Comparison of ENCODE assay signal across 20 mouse cellular contexts in the genomic region with DNA sequence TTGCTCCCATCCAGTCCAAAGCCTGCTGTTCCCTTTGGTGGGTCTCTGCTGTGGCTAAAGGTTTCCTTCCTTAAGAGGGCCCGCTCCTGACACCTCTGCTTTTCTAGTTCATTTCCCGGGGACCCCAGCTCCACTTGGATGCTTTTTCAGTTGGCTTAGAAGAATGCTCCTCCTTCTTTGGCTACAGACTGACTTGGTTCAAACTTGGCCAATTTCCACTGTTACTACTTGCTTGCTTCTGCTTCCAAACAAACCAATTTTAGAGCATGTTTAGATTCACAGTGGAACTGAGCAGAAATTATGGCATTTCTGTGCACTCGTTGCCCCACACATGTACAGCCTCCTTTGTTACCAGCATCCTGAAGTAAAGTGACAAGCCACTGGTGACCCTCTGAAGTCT.
"Had no signal": no experiment of that assay in that cellular context is flagged by ENCODE, and none has a peak within 500 bp of the region (broad histone marks: within the 10 kb centered on the region; RNA-seq: fewer than 3 reads in every experiment).

No protein-coding gene starts in this region.

- H3K4me3 ChIP-seq: liver, embryonic 13.5 days; liver, embryonic 15.5 days; lung, embryonic 15.5 days; midbrain, embryonic 10.5 days; midbrain, embryonic 12.5 days; myocyte; neural tube, embryonic 13.5 days; neural tube, embryonic 15.5 days had no signal

- H3K27me3 ChIP-seq: liver, embryonic 13.5 days; liver, embryonic 15.5 days; lung, embryonic 15.5 days; neural tube, embryonic 13.5 days; neural tube, embryonic 15.5 days had no signal

- H3K36me3 ChIP-seq: liver, embryonic 13.5 days; liver, embryonic 15.5 days; lung, embryonic 15.5 days; neural tube, embryonic 15.5 days had no signal

- H3K4me1 ChIP-seq: liver, embryonic 13.5 days; liver, embryonic 15.5 days; lung, embryonic 15.5 days had no signal

- H3K27ac ChIP-seq: liver, embryonic 13.5 days; liver, embryonic 15.5 days; lung, embryonic 15.5 days; midbrain, embryonic 10.5 days; midbrain, embryonic 12.5 days; neural tube, embryonic 15.5 days had no signal

- ATAC-seq: midbrain, embryonic 16.5 days had no signal

- H3K4me2 ChIP-seq: liver, embryonic 13.5 days; liver, embryonic 15.5 days; lung, embryonic 15.5 days; midbrain, embryonic 12.5 days; neural tube, embryonic 13.5 days; neural tube, embryonic 15.5 days had no signal

- DNase-seq: liver, embryonic 13.5 days; lung, postnatal 14 days; lung, postnatal 4 days; midbrain, embryonic 14.5 days; retina, postnatal 1 day; right cerebral cortex, adult 18-20 months; right cerebral cortex, postnatal 25 days; right cerebral cortex, postnatal 4 days; spleen, adult 18-20 months; thymus, adult 18-20 months; thymus, postnatal 14 days; thymus, postnatal 36 days had no signal

- H3K9ac ChIP-seq: liver, embryonic 13.5 days; liver, embryonic 15.5 days; lung, embryonic 15.5 days; midbrain, embryonic 12.5 days; neural tube, embryonic 13.5 days; neural tube, embryonic 15.5 days had no signal

- H3K9me3 ChIP-seq: liver, embryonic 13.5 days; liver, embryonic 15.5 days; lung, embryonic 15.5 days; midbrain, embryonic 10.5 days; midbrain, embryonic 12.5 days; neural tube, embryonic 13.5 days; neural tube, embryonic 15.5 days had no signal
